Mouse (Mus musculus) ovary, postnatal 10 days (tissue): ENCODE measurements at regions not wholly inside any gene's neighbourhood (a gene's known extent, or its start where the extent isn't known, plus 50 kb on each side); places are given as distances from the start of the nearest gene placed in this dataset.

ENCODE experiments used
- DNase-seq: peaks from one replicate; pipeline ENCODE4 v3.0.0; 2022; ENCODE audit warnings: low spot score

- no peak for DNase-seq
Observed at GRCm38 (mm10) chr15:59954345-59954744, 62.1 kb downstream of the 4933412E24Rik start.

DNA sequence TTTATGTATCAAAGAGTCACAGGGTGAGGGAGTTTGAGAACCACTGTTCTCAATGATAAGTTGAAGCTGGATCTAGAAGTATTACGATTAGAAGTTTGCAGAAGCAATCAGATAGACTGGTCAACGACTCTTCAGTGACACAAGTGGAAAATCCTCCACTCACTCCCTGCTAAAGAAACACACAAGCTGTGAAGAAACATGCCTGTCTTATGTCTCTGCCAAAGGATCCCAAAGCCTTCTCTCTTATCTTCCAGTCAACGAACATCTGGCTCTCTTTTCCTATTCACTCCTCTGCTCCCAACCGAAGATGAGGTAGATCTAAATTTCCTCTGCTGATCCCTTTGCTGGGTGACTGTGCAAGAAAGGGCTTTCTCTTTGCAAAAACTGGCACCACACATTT is 62.6 kb downstream of the 4933412E24Rik start:
- no peak for DNase-seq

DNA sequence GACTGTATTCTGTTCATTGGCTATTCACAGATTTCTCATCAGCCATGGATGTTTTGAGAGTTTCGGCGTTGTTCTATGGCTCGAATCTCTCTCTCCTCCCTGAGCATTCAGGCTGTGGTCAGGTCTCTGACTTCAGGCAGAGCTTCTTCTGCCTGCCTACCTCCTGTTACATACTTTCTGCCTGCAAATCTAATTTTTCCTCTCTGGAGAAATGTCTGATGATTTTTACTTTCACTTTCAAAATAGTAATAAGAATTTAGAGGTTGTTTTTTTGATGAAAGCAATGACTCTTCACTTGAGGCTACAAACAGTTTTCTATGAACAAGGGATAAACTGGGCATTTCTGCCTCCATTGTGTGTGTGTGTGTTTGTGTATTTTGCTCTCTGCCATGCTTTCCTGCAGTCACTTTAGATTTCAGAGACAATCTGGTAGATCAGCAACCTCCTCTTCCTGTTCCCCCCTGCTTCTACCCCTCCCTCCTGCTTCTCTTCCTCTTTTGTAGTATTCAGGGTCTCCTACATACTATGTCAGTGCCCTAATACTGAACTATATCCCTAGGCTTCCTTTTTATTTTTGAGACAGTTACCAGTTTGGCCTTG is 65.7 kb downstream of the 4933412E24Rik start:
- DNase-seq = no peak

DNA sequence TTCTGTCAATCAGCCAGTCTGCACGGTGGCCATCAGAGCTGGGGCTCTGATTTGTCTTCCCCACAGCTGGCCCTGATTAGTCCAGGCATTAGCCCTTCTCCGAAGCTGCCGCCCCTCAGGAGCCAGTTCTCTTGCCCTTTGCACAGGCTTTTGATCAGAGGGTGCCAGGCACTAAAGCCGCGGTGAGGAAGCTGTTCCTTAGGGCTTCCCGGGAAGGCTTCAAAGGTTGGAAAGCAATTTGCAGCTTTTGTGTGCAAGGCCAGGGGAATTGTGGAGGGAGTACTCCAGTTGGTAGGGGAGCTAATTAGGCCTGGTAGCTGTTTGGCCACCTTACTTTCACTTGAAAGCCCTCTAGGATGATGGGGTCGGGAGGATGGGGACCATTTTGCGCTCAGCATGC is 71.2 kb downstream of the 4933412E24Rik start:
- no peak for DNase-seq

GRCm38 (mm10) chr15:59936486-59936885 is 79.9 kb downstream of the 4933412E24Rik start:
- DNase-seq = no peak

GRCm38 (mm10) chr15:59913860-59914259 is 102.6 kb downstream of the 4933412E24Rik start:
- DNase-seq = no peak

- no peak for DNase-seq
Observed at GRCm38 (mm10) chr15:59908300-59908699, 108.1 kb downstream of the 4933412E24Rik start.

GRCm38 (mm10) chr15:59905832-59906797 is 110.3 kb downstream of the 4933412E24Rik start:
- no peak for DNase-seq

GRCm38 (mm10) chr15:59904741-59905140 is 111.7 kb downstream of the 4933412E24Rik start:
- DNase-seq = no peak

- DNase-seq = no peak
Observed at GRCm38 (mm10) chr15:59888996-59889395, 127.4 kb downstream of the 4933412E24Rik start.

DNA sequence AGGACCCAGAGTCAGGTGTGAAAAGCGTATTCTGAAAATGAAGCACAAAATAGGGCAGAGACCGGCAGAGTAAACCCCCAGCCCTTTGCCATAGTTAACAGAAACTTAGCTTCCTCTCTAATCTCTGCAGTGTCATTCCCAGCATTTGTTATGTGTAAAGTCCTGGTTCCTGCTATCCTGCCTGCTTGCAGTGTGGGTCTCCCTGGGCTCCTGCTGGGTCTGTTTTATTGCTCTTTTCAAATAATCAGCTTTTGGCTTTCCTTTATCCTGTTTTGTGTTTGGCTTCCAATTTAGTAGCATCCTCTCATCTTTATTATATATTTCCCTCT is 128.3 kb downstream of the 4933412E24Rik start:
- no peak for DNase-seq

DNA sequence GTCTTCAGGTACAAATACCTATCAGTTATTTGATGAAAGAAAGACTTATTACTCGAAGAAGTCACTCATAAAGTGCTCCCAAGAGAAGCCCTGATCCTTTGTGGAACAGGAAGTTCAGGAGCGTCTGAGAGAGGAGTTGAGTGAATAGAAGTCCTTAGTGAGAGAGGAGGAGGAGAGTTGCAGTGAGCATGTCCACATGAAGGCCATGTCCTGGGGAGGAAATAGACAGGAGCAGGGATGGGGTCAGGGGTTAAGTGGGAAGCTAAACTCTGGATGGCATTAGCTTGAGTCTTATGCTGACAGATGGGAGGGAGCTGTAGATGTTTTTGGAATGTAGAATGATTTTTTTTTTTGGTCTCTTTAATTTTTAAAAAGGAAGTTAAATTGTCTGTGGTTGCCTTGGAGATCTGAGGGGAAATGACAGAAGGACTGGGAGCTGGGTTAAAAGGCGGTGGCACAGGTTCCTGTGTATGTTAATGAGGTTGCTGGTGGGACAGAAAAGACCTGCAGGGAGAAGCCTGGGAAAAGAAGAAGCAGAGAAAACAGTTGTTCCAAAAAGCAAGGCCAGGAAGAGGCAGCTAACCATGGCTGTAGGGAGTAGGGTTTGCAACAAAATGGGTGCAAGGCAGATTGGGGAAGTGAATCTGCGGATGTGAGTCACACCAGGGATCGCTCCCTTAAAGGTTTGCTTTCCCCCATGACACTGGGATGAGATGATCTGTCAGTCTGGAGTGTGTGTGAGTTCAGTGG is 128.9 kb downstream of the 4933412E24Rik start:
- no peak for DNase-seq

- DNase-seq = no peak
Observed at GRCm38 (mm10) chr15:59886036-59886435, 130.4 kb downstream of the 4933412E24Rik start.

DNA sequence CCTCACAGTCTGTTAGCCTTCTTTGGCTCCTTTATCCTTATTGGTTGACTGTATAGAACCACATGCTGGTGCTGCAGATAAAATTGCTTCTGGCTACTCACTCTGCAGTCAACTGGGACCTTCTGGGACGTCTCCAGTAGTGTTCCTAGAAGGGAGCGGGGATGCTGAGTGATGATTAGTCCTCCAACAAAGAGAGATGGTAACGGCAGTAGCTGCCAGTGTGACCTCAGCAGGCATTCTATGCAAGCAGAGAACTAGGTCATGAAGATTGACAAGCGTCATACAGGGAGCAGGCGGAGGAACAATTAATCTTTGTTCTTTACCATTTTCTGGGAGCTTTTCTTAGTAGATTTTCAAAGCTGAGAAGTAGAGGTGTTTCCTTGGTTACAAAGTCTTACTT is 134.0 kb downstream of the 4933412E24Rik start:
- no peak for DNase-seq

DNA sequence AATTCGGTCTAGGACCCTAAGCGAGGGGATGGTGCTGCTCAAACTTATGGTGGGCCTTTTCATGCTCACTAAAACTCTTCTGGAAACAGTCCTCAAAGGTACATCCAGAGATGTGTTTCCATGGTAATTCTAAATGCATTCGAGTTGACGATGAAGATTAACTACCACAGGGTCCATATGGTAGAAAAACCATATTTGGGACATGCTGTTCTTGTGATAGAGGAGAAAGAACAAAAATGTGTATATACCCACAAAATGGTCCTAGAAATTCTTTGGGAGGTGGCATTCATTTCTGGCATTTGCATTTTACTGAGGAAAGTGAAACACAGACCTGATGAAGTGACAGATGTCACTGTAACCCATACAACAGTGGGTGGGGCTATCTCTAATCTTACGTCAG is 136.0 kb downstream of the 4933412E24Rik start:
- no peak for DNase-seq

- DNase-seq = no peak
Observed at GRCm38 (mm10) chr15:59879311-59879710, 137.1 kb downstream of the 4933412E24Rik start.

- no peak for DNase-seq
Observed at GRCm38 (mm10) chr15:59876279-59876742, 140.1 kb downstream of the 4933412E24Rik start.

GRCm38 (mm10) chr15:59866701-59867100 is 149.7 kb downstream of the 4933412E24Rik start:
- DNase-seq = no peak

- no peak for DNase-seq
Observed at GRCm38 (mm10) chr15:59864746-59865499, 151.5 kb downstream of the 4933412E24Rik start.

- no peak for DNase-seq
Observed at GRCm38 (mm10) chr15:59852271-59853000, 164.0 kb downstream of the 4933412E24Rik start.

- DNase-seq = no peak
Observed at GRCm38 (mm10) chr15:59845158-59845739, 171.2 kb downstream of the 4933412E24Rik start.
